Mouse (Mus musculus) lung, postnatal 25 days (tissue): ENCODE measurements around the gene Crebl2.

ENCODE experiments used
- DNase-seq: peaks from one replicate; pipeline ENCODE4 v3.0.0; 2022; ENCODE audit warnings: low spot score

Crebl2 gene

DNA sequence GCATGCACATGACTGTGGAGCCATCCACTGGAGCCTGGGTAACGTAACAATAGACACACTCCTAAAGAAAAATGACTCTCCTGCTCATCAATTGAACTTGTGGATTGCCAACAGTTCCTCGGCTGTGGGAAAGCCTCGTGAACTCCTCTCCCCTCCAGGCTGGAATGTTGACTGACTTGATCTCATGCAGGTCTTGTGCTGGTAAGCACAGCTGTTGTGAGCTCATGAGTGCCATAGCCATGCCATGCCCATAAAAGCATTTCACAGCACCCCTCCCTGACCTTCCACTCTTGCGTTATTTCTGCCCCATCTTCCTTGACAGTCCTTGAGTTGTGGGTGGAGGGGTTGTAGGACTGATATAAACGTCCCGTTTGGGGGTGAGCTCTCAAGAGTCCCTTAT is 9.5 kb upstream of the Crebl2 start:
- peak; percentile 48 for DNase-seq

DNA sequence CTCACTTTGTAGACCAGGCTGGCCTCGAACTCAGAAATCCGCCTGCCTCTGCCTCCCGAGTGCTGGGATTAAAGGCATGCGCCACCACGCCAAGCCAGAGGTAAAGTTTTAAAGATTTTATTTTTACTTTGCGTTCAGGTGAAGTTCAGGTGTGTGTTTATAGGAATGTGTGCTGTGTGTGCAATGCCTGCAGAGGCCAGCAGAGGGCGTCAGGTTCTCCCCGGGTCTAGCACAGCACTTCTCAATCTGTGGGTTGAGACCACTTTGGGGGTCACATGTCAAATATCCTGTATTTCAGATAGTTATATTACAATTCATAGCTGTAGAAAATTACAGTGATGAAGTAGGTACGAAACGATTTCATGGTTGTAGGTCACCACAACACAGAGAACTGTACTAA is 7.1 kb upstream of the Crebl2 start:
- DNase-seq = no peak

DNA sequence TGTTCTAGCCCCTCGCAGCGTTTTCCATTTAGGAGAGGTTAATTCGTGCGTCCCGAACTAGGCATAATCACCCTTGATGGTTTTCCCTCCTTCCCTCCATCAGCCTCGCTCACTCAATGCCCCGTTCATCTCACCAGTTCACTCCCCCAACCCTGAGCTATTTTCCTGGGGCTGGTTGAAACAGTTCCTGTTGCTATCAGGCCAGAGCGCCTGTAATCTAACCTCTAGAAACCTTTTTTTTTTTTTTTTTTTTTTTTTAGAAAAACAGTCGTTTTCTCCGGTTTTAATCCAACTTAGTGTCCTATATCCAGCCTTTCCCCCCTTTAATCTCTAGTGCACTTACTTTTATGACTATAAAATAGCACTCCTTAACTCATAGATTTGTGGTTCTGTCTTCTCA is 822 bp downstream of the Crebl2 start:
- no peak for DNase-seq

DNA sequence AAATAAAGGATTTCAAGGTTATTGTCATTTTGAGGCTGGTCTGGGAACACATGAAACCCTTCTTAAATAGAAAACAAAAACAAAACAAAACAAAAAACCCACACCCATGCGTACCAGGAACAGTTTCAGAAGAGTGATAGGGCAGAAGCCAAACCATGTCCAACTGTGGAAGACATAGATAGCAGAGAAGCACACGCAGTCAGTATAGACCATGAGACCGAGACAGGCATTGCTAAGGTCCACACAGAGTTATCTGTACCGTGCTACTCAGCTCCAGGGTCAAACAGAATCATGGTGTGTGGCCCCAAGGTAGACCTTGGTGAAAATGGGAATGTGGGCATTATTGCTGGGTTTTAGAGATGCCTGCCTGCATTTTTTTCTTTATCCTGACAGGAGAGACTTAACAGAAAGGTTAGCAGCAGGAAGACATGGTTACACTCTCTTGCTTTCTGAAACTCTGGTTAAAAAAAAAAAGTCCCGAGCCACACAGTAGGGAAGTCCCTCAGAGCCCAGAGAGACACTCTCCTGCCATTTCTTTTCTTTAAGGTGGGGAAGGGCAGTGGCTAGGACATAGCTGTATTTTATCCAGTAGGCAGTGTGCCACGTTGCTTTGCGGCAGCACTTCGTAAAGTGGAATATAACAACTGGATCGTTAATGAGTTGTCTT is 4.8 kb downstream of the Crebl2 start:
- DNase-seq = no peak

DNA sequence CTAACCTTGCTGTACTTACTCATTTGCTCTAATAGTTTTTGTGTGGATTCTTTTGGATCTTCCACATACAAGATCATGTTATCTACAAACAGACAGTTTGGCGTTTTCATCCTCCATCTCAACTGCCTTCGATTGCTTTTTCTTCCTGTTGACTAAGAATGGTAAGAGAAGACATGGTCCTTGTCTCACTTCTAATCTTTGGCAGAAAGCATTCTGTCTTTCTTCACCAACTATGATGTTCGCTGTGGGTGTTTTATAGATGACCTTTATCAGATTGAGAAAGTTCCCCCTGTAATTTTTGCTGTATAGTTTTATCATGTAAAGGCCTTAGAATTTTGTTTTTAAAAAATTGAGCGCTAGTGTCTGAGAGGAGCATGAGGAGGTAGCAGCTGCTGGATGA is 8.2 kb downstream of the Crebl2 start:
- DNase-seq = no peak

DNA sequence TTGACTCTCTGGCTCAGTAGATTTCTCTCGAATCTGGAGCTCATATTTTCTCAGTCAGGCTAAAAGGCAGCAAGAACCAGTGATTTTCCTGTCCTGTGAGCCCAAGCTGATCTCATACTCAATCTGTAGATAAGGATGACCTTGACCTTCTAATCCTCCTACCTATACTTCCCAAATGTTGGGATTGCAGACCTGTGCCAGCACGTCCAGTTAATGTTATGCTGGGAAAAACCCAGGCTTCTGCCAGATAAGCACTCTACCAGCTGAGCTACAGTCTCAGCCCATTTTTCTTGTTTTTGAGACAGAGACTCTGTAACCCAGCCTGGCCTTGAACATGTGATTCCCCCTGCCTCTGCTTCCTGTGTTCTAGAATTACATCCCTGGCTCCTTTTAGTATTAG is 10.4 kb downstream of the Crebl2 start:
- DNase-seq = no peak

DNA sequence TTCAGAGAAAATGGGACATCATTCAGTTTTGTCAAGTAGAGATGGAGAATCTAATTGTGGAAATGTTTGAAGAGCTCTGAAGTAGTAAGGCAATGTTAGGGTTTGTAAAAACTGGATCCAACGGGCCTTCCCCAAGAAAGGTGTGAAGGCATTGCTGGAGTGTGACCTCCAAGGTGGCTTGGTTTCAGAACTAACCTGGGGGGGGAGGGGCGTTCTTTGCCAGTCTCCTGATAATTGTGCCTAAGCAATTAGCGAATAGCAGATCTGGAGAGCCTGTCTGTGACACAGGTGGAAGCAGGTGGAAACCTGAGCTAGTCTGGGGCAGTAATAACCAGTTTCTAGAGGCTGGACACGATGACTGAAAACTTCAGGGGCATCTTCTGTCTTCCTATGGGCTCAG is 15.8 kb downstream of the Crebl2 start:
- DNase-seq = no peak

DNA sequence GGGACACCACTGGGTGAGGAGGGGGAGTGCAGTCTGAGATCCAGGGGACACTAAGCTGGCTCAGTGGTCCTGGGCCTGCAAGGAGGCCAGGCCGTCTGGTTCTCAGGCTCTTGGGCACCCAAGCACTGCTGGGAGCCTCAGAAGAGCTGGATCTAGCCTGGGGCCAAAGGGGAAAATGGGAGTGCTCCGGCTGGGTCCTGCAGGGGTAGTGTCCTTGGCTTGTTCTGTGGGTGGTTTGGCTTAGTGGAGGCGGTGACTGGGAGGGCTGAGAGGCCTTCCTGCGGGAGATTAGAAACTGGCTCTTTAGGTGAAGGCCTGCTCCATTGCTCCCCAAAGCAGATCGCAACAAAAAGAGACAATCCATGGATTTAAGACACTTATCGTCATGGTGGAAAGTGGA is 16.4 kb downstream of the Crebl2 start:
- no peak for DNase-seq

DNA sequence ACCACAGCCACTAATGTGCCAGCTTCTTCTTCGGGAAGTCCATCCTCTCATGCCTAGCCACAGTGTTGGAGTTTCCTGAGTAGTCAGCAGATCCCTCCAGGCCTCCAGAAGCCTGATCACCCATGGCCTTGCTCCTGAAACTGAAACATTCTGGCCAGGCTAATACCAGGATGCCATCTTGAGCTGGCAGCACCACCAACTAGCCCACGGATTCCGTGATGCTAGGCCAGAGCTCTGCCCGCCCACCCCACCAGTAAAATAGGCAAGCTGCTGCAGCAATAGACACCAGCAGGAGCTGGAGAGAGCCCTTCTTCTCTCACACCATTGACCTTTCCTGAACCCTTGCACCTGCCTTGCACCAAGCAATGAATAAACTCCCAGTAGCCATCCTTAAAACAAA is 17.6 kb downstream of the Crebl2 start:
- no peak for DNase-seq

DNA sequence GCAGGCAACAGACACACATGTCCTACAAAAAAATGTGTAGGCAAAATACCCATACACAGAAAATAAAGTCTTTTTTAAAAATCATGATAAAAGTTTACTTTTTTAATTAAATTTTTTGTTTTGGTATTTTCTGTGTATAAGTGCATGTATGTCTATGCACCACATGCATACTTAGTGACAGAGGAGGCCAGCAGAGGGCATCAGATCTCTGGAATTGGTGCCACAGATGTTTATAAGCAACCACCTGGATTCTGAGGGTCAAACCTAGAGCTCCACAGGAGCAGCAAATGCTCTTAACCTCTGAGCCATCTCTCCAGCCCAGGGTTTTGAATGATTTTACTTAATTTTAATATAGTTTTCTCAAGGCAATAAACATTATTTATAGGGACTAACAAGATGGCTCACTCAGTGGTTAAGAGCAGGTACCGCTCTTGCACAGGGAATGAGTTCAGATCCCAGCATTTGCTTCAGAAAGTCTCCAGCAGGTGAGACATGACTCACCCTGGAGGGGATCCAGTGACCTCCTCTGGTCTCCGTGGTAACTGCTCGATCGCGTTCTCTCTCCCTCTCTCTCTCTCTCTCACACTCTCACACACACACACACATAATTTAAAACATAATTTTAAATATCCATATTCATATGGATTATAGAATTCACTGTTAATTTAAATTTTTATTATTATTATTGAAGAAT is 18.4 kb downstream of the Crebl2 start:
- peak; percentile 20 for DNase-seq

DNA sequence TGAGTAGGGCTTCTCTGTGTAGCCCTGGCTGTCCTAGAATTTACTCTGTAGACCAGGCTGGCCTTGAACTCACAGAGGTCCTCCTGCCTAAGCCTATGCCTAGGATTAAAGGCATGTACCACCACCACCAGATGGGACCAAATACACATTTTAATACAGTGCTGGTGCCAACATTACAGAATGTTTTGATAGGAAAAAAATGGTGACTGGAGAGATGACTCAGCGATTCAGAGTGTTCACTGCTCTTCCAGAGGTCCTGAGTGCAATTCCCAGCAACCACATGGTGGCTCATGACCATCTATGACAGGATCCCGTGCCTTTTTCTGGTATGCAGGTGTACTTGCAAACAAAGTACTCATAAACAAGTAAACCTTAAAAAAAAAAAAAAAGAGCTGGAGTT is 19.5 kb downstream of the Crebl2 start:
- no peak for DNase-seq

DNA sequence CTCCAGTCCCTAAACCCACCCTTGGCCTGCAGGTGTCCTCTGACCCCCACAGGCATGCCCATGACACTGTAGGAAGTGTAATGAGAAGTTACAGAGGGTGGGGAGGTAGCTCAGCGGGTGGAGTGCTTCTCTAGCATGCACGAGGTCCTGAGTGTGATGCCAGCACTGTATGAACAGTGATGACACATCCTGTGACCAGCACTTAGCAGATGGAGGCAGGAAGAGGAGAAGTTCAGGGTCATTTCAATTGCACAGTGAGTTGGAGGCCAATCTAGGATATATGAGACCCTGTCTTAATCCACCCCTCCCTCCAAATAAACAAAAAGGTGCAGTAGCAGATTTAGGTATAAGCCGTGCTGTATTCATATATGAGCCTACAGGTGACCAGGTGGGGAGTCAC is 20.0 kb downstream of the Crebl2 start:
- DNase-seq = no peak

DNA sequence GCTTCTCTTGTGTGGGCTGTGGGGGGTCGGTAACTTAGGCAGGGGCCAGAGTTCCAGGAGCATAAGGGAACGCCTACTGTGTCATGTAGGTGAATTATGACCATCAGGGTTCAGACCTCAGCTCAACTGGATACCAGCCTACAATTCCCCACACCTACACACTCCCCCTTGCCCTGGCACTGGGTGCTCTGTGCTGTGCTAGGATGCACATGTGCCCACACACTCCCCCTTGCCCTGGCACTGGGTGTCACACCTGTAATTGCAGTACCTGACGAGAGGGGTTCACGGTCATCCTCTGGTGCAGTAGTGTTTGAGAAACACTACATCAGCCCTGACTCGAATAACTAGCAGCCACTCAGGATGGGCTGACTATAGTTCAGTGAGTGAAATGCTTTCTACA is 24.8 kb downstream of the Crebl2 start:
- DNase-seq = no peak

DNA sequence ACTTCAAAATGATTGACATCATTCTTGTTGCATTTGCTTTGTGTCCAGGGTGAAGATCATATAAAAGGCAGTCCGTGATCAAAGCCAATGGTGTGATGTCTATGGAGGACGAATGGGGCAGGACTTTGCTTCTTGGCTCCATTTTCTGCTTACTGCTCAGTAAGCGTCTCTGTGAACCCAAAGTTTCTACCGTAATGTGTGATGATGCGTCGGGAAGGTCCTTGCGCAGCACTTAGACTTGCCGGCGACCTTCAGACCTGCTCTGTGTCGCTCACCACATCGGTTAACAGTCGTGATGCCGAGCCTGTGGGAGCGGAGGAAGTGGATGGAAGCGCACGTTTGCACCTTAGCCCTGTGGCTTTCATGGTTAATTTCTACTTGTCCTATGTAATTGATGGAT is 26.0 kb downstream of the Crebl2 start:
- DNase-seq = no peak

DNA sequence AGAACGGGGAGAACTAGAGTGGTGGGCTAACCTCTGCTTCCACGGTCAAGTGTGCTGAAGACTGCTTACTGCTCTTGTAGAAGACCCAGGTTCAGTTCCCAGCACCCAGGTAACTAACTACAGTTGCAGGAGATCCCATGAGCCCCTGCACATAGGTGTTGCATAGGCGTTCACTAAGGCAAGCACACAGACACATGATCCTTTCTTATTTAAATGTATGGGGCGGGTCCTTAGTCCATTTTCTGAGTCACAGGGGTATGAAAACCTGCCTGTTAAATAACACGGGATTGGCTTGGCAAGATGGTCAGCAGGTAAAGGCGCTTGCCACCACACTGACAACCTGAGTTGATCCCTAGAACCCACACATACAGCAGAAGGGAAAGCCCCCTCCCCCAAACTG is 29.1 kb downstream of the Crebl2 start:
- DNase-seq = no peak

DNA sequence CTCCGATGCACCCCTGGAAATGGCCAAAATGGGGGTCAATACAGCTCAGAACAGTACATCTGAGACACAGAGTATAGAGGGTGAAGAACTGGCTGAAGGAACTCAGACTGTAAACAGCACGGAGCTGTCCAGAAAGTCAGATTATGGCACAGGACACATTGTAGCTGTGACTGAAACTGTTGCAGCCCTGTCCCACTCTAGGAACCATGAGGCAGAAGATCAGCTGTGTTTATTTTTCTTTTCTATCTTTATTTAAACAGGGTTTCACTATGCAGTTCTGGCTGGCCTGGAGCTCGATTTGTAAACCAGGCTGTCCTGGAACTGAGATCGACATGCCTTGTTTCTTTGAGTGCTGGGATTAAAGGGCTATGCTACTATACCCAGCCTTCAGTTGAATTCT is 30.3 kb downstream of the Crebl2 start:
- DNase-seq = no peak

DNA sequence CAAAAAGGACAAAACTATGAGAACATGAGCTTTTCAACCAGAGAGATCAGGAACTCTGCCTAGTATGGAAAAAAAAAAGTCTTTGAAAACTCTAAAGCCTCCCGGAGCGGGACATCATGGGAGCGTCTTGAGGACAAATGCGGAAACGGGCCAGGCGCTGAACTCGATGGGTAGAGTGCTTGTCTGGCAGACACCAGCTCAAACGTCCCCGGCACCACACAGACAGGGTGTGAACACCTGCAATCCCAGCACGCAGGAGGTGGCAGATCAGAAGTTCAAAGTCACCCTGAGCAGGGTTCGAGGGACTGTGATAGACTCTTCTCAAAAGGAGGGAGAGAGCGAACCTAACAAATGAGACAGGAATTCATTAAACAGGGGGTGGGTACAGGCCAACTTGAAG is 31.4 kb downstream of the Crebl2 start:
- no peak for DNase-seq

DNA sequence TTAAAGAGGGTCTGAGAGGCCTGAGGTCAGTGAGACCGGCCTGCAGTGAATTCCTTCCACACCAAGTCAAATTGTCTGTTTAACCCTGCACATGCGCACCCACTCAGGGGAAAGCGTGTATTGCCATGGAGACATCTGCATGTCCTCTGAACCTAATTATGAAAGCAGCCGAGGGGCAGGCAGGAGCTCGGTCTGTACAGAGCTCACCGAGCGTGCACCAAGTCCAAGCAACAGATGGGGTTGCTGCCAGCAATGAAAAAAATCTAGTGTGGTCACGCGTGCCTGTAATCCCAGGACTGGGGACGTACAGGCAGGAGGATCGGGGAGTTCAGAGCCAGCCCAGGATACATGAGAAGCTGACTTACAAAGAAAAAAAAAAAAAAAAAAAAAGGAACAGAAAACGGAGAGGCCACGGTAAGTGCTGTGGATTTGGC is 32.7 kb downstream of the Crebl2 start:
- DNase-seq = no peak

DNA sequence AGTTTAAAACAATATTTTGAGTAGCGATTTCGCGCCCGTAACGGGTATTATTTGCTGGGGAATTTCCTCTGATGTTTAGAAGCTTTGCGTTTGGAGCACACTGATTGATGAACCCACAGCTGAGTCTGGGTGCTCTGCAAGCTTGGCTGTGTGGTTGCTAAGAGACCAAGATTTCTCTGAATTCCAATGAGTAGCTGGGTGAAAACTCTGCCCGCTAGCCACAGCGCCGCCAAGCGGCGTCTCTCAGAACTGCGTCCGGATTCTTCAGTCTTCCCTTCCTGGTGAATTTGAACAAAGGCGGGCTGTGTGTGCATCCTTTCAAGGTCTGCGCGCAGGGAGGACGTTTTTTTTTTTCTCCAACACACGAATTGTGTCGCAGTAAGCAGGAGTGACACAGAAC is 33.2 kb downstream of the Crebl2 start:
- peak; percentile 91 for DNase-seq

DNA sequence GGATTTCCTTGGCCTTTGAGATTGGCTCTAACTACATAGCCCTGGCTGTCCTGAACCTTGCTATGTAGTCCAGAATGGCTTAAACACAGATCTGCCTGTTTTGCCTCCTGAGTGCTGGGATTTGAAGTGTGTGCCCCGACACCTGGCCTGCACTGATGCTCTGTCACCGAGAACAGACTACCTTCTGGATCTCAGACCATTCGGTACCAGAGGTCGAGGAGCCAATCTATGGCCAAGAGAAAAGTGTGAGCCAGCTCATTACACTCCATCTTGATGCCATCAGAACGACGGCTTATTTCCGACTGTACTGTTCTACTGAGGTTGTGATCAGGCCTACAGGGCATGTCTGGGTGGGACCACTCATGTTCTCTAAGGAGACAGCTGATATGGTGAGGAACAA is 36.2 kb downstream of the Crebl2 start:
- DNase-seq = no peak

DNA sequence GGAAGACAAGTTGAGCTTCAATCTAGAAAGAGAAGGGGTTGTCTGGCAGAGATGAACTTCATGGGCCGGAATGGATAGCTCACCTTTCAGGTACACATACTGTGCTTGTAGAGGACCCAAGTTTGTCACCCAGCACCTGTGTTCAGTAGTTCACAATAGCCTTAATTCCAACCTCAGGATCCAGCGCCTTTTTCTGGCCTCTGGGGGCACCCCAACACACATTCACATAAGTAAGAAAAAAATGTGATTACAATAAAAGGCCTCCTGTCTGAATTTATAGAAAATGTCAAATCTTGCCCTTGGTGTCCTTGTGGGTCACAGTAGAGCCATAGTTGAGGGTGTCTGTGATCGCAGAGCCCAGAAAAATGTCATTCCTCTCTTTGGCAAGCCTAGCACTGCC is 37.4 kb downstream of the Crebl2 start:
- DNase-seq = no peak

DNA sequence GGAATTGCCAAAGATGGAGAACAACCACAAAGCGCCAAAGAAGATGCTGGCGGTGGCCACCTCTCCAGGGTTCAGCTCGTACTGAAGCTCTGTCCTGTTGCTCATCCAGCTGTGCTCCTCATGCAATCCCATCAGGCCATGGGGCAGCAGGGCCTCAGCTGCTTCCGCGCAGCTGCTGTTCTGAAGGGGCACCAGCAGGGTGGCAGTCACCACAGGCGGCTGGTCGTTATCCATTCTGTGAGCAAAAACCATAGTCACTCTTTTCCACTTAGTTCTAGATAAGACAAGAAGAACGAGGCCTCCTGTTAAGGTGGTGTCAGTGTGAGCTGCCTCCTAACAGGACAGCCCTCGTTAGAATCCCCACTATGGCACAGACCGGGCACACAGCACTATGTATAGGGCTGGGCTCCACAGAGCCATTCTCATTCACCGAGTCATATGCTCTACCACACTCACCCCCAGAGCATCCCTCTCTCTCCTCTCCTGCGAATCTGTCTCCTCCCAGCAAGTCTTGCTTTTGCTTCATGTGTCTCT is 40.3 kb downstream of the Crebl2 start:
- DNase-seq = no peak

DNA sequence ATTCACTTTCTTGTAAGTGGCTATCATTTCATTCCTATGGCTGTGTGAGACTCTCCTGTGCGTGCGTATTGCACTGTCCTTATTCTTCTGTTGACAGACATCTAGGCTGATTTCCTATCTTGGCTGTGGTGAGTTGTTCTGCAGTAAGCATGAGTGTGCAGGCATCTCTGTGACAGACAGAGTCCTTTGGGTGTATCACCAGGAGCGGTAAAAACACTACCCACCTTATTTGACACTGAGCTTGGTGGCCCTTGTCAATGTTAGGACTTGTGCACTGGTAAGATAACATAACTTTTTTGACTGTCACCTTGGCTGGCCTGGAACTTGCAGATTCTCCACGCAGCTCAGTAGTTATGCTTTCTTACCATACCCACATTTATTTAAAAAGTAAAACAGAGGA is 40.9 kb downstream of the Crebl2 start:
- DNase-seq = no peak

DNA sequence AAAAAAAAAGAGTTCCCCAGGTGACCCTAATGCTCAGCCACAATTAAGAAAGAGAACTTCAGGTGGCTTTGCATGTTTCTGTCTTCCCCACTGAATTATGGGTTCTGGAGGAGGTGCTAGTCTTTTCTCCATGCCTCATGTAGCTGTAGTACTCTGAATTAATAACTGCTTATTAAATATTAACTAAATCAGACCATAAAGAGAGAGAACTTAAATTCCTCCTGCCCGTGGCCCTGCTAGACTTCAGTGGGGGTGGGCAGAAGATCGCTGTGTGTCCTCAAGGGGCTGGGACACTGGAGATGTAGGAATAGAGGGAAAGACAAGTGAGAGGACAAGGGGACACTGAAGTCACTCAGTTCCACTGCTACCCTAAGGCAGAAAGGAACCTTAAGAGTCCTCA is 42.3 kb downstream of the Crebl2 start:
- DNase-seq = no peak
